Mouse (Mus musculus) left cerebral cortex, adult 6 months (tissue): Measurements from ENCODE around the gene Mcoln3. TPM values are rescaled to one million over a fixed set of nuclear protein-coding genes. Genes with fewer than 3 reads are reported as not detected.

Experiments used
- long read RNA-seq, 2 experiments: library from polyadenylated mRNA; unstranded; transcript quantifications; one replicate each; pipeline ENCODE4 v2.0.0; 2019 to 2020
- polyA plus RNA-seq: library from polyadenylated mRNA; unstranded; fragments of <200 nt; fragmentation: Nextera tagmentation; gene quantifications from 2 replicates; pipeline ENCODE4 v1.2.3, GENCODE M21; 2021

Mcoln3 gene
- polyA plus RNA-seq = not detected in 2 replicates
- long read RNA-seq, experiment 1 = 0 reads
- long read RNA-seq, experiment 2 = 0 reads

GRCm38 (mm10) chr3:146117258-146117996, at the start of gene Mcoln3:
Gene Mcoln3, plus strand, starts transcription at chr3:146117450.

GRCm38 (mm10) chr3:146107921-146108571, 9.2 kb upstream of the Mcoln3 start, which contains the start of gene Wdr63:
Gene Wdr63, minus strand, starts transcription at chr3:146108130.

GRCm38 (mm10) chr3:146149156-146150057, 32.2 kb downstream of the Mcoln3 start, which contains the start of gene Mcoln2:
Gene Mcoln2, plus strand, starts transcription at chr3:146149833.

Other genes with a start within 250 kb of the Mcoln3 start
- gene Bcl10, start 194.6 kb upstream of the Mcoln3 start, polyA plus RNA-seq = 19.3 and 19.8 TPM in 2 replicates
- gene 2410004B18Rik, start 179.4 kb upstream of the Mcoln3 start, polyA plus RNA-seq = 71.5 and 75.4 TPM in 2 replicates
- 0.31 and 0.43 TPM in 2 replicates for gene Syde2, start 129.6 kb upstream of the Mcoln3 start, polyA plus RNA-seq
- 0.07 and 0.13 TPM in 2 replicates for gene Wdr63, start 9.3 kb upstream of the Mcoln3 start, polyA plus RNA-seq
- 0.06 TPM in 1 of 2 replicates, not detected in the other for gene Mcoln2, start 32.4 kb downstream of the Mcoln3 start, polyA plus RNA-seq
- 0.51 and 0.67 TPM in 2 replicates for gene Lpar3, start 103.5 kb downstream of the Mcoln3 start, polyA plus RNA-seq